Mouse (Mus musculus) lung, adult 2 months (tissue): ENCODE measurements at regions not wholly inside any gene's neighbourhood (a gene's known extent, or its start where the extent isn't known, plus 50 kb on each side); places are given as distances from the start of the nearest gene placed in this dataset.

Experiments used
- CTCF ChIP-seq: fragments of 200-500 bp; IDR thresholded peaks from 2 replicates; pipeline ENCODE4 v1.5.1; 2011; ENCODE audit warnings: mild to moderate bottlenecking, low read length, control low read depth; ENCODE audit not compliant: insufficient read depth
- POLR2A ChIP-seq: fragments of 200-500 bp; IDR thresholded peaks from 2 replicates; pipeline ENCODE4 v1.6.1; 2011; ENCODE audit warnings: low read depth, mild to moderate bottlenecking, control low read depth, low read length, borderline replicate concordance; ENCODE audit errors: extremely low read depth

DNA sequence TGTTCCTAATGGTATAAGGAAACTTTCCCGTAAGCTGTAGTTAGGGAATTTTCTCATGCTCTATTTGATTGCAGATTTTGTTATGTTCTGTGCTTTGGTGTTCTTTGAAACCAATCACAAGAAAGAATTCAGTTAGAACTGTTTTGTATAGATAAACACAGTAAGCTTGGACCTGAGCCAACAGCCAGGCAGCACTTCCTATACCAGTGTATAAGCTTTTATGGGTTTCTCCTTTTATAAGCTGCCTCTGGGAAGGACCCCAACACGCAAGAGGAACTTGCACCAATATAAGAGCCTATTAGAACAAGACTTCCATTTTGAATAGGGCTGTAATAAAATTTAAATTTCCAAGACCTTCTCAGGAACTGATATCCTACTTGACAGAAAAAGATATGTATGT lies 347.2 kb downstream of the Ets1 start:
- no peak for TF ChIP-seq CTCF
- no peak for TF ChIP-seq POLR2A
